Mouse (Mus musculus) 416B (cell line): ENCODE results near the gene Txn1.

ENCODE experiments used
- DNase-seq: peaks from one replicate; pipeline ENCODE4 v3.0.0; 2011; ENCODE audit warnings: low read depth

The Txn1 gene

GRCm38 (mm10) chr4:57942892-57943291, 13.3 kb downstream of the Txn1 start:
- no peak for DNase-seq

- DNase-seq = no peak
These were observed 15.6 kb downstream of the Txn1 start for GRCm38 (mm10) chr4:57940631-57941030.

- DNase-seq = no peak
These were observed 18.9 kb downstream of the Txn1 start for GRCm38 (mm10) chr4:57937292-57937691.

- no peak for DNase-seq
These were observed 22.0 kb downstream of the Txn1 start for GRCm38 (mm10) chr4:57934181-57934580.

GRCm38 (mm10) chr4:57930559-57931170, 25.5 kb downstream of the Txn1 start:
- peak; percentile 50 for DNase-seq

GRCm38 (mm10) chr4:57927464-57928205, 28.6 kb downstream of the Txn1 start:
- DNase-seq = peak; percentile 70

GRCm38 (mm10) chr4:57924556-57925071, 31.6 kb downstream of the Txn1 start:
- no peak for DNase-seq

GRCm38 (mm10) chr4:57922171-57922570, 34.0 kb downstream of the Txn1 start:
- no peak for DNase-seq

- no peak for DNase-seq
These were observed 35.7 kb downstream of the Txn1 start for GRCm38 (mm10) chr4:57920522-57920921.

- DNase-seq = no peak
These were observed 36.5 kb downstream of the Txn1 start for GRCm38 (mm10) chr4:57919494-57920423.

- DNase-seq = no peak
These were observed 39.5 kb downstream of the Txn1 start for GRCm38 (mm10) chr4:57916711-57917110.

- DNase-seq = peak; percentile 30
These were observed 40.0 kb downstream of the Txn1 start, which contains the start of gene D630039A03Rik for GRCm38 (mm10) chr4:57916201-57916661. Gene D630039A03Rik (minus strand): TSS chr4:57916297.

GRCm38 (mm10) chr4:57915216-57915965, 40.8 kb downstream of the Txn1 start:
- DNase-seq = no peak

- no peak for DNase-seq
These were observed 41.7 kb downstream of the Txn1 start for GRCm38 (mm10) chr4:57914193-57915190.

GRCm38 (mm10) chr4:57913021-57913420, 43.2 kb downstream of the Txn1 start:
- no peak for DNase-seq

- DNase-seq = peak; percentile 38
These were observed 47.4 kb downstream of the Txn1 start for GRCm38 (mm10) chr4:57908860-57909259.

- no peak for DNase-seq
These were observed 49.5 kb downstream of the Txn1 start for GRCm38 (mm10) chr4:57906708-57907107.

GRCm38 (mm10) chr4:57904638-57905037, 51.6 kb downstream of the Txn1 start:
- DNase-seq = no peak

GRCm38 (mm10) chr4:57904211-57904610, 52.0 kb downstream of the Txn1 start:
- peak; percentile 58 for DNase-seq

- DNase-seq = peak; percentile 13
These were observed 53.6 kb downstream of the Txn1 start for GRCm38 (mm10) chr4:57902619-57903018.
